Mouse (Mus musculus): ENCODE results near the gene Inafm1. TPM values are rescaled to one million over a fixed set of nuclear protein-coding genes. Genes with fewer than 3 reads are reported as not detected.

Gene Inafm1
- total RNA-seq, 1 experiment, result 2.1 TPM

GRCm38 (mm10) chr7:16265856-16266255, 7.6 kb downstream of the Inafm1 start:
- H3K4me3 ChIP-seq (ENCODE audit: insufficient read depth in 1 of 2, low read depth in 1 of 2, low read length in 2 of 2, poor library complexity in 1 of 2, severe bottlenecking in 1 of 2), result no peak overlapping the region
- TF ChIP-seq CHD2 (IDR thresholded peaks at IDR 0.05; ENCODE audit: low read depth, low read length), result no peak

GRCm38 (mm10) chr7:16263843-16264242, 9.6 kb downstream of the Inafm1 start:
- TF ChIP-seq ZNF384 (IDR thresholded peaks at IDR 0.05; ENCODE audit: low read depth, low read length) (no peak), ZC3H11A (IDR thresholded peaks at IDR 0.05; ENCODE audit: borderline replicate concordance, low read depth, low read length) (no peak), CHD2 (IDR thresholded peaks at IDR 0.05; ENCODE audit: low read depth, low read length) (no peak), MAFK (IDR thresholded peaks at IDR 0.05; ENCODE audit: insufficient read depth, low read depth, low read length) (no peak), HCFC1 (IDR thresholded peaks at IDR 0.05; ENCODE audit: borderline replicate concordance, insufficient read depth, low read length) (no peak)
- in situ Hi-C loops (cut with MboI; ENCODE audit: low sequenced_read_pairs in 2 of 2, unreplicated experiment in 2 of 2), result loop anchor here in 1 of 2 experiments (25.0 kb wide), 1 partner anchor 302 kb away; the partner anchor contains the start of gene Ehd2
- no peak overlapping the region for H3K27ac ChIP-seq (ENCODE audit: insufficient read depth, low read depth, low read length, poor library complexity, severe bottlenecking)
- no peaks in the 10 kb centered on the region for H3K4me1 ChIP-seq (ENCODE audit: control insufficient read depth in 2 of 2, insufficient read depth in 2 of 2, low read length in 2 of 2, poor library complexity in 1 of 2)
- no peaks in the 10 kb centered on the region for H3K9me3 ChIP-seq (ENCODE audit: control insufficient read depth, insufficient read depth, low read depth, low read length)
- no peak overlapping the region for H3K4me3 ChIP-seq (ENCODE audit: insufficient read depth in 1 of 2, low read depth in 1 of 2, low read length in 2 of 2, poor library complexity in 1 of 2, severe bottlenecking in 1 of 2)
- no peak for DNase-seq (ENCODE audit: low read depth, low spot score)
- no peak overlapping the region for H3K9ac ChIP-seq (ENCODE audit: insufficient read depth, low read depth, low read length, poor library complexity, severe bottlenecking)
- H3K36me3 ChIP-seq (ENCODE audit: control insufficient read depth, insufficient read depth, low read length, poor library complexity, severe bottlenecking), result no peaks in the 10 kb centered on the region

More at GRCm38 (mm10) chr7:16265856-16266255, 7.6 kb downstream of the Inafm1 start:
- Histone ChIP-seq H3K9me3 (ENCODE audit: control insufficient read depth, insufficient read depth, low read depth, low read length) (no peaks in the 10 kb centered on the region), H3K36me3 (ENCODE audit: control insufficient read depth, insufficient read depth, low read length, poor library complexity, severe bottlenecking) (no peaks in the 10 kb centered on the region), H3K27ac (ENCODE audit: insufficient read depth, low read depth, low read length, poor library complexity, severe bottlenecking) (no peak overlapping the region), H3K4me1 (ENCODE audit: control insufficient read depth in 2 of 2, insufficient read depth in 2 of 2, low read length in 2 of 2, poor library complexity in 1 of 2) (no peaks in the 10 kb centered on the region), H3K9ac (ENCODE audit: insufficient read depth, low read depth, low read length, poor library complexity, severe bottlenecking) (no peak overlapping the region)
- in situ Hi-C loops (cut with MboI; ENCODE audit: low sequenced_read_pairs in 2 of 2, unreplicated experiment in 2 of 2), result loop anchor here in 1 of 2 experiments (25.0 kb wide), 1 partner anchor 304 kb away; the partner anchor contains the start of gene Ehd2
- DNase-seq (ENCODE audit: low read depth, low spot score), result no peak

GRCm38 (mm10) chr7:16263015-16263787, 10.2 kb downstream of the Inafm1 start:
- Histone ChIP-seq H3K9ac (ENCODE audit: insufficient read depth, low read depth, low read length, poor library complexity, severe bottlenecking) (no peak overlapping the region), H3K9me3 (ENCODE audit: control insufficient read depth, insufficient read depth, low read depth, low read length) (no peaks in the 10 kb centered on the region), H3K36me3 (ENCODE audit: control insufficient read depth, insufficient read depth, low read length, poor library complexity, severe bottlenecking) (no peaks in the 10 kb centered on the region), H3K4me3 (ENCODE audit: insufficient read depth in 1 of 2, low read depth in 1 of 2, low read length in 2 of 2, poor library complexity in 1 of 2, severe bottlenecking in 1 of 2) (no peak overlapping the region), H3K27ac (ENCODE audit: insufficient read depth, low read depth, low read length, poor library complexity, severe bottlenecking) (no peak overlapping the region), H3K4me1 (ENCODE audit: control insufficient read depth in 2 of 2, insufficient read depth in 2 of 2, low read length in 2 of 2, poor library complexity in 1 of 2) (no peaks in the 10 kb centered on the region)
- in situ Hi-C loops (cut with MboI; ENCODE audit: low sequenced_read_pairs in 2 of 2, unreplicated experiment in 2 of 2), result loop anchor here in 1 of 2 experiments (25.0 kb wide), 1 partner anchor 301 kb away; the partner anchor contains the start of gene Ehd2
- TF ChIP-seq CHD2 (IDR thresholded peaks at IDR 0.05; ENCODE audit: low read depth, low read length) (no peak), MAFK (IDR thresholded peaks at IDR 0.05; ENCODE audit: insufficient read depth, low read depth, low read length) (no peak), ZC3H11A (IDR thresholded peaks at IDR 0.05; ENCODE audit: borderline replicate concordance, low read depth, low read length) (peak; percentile 55; the same call in 1 of the 2 replicates)
- peak; percentile 81 for DNase-seq (ENCODE audit: low read depth, low spot score)

- DNase-seq (ENCODE audit: low read depth, low spot score), result no peak
- no peak overlapping the region for H3K27ac ChIP-seq (ENCODE audit: insufficient read depth, low read depth, low read length, poor library complexity, severe bottlenecking)
- no peaks in the 10 kb centered on the region for H3K36me3 ChIP-seq (ENCODE audit: control insufficient read depth, insufficient read depth, low read length, poor library complexity, severe bottlenecking)
- no peaks in the 10 kb centered on the region for H3K4me1 ChIP-seq (ENCODE audit: control insufficient read depth in 2 of 2, insufficient read depth in 2 of 2, low read length in 2 of 2, poor library complexity in 1 of 2)
- no peaks in the 10 kb centered on the region for H3K9me3 ChIP-seq (ENCODE audit: control insufficient read depth, insufficient read depth, low read depth, low read length)
- H3K9ac ChIP-seq (ENCODE audit: insufficient read depth, low read depth, low read length, poor library complexity, severe bottlenecking), result no peak overlapping the region
- in situ Hi-C loops (cut with MboI; ENCODE audit: low sequenced_read_pairs in 2 of 2, unreplicated experiment in 2 of 2), result loop anchor here in 1 of 2 experiments (25.0 kb wide), 1 partner anchor 299 kb away; the partner anchor contains the start of gene Ehd2
- H3K4me3 ChIP-seq (ENCODE audit: insufficient read depth in 1 of 2, low read depth in 1 of 2, low read length in 2 of 2, poor library complexity in 1 of 2, severe bottlenecking in 1 of 2), result no peak overlapping the region
- TF ChIP-seq HCFC1 (IDR thresholded peaks at IDR 0.05; ENCODE audit: borderline replicate concordance, insufficient read depth, low read length), result no peak
- TF ChIP-seq MAFK (IDR thresholded peaks at IDR 0.05; ENCODE audit: insufficient read depth, low read depth, low read length), result no peak
- no peak for TF ChIP-seq CHD2 (IDR thresholded peaks at IDR 0.05; ENCODE audit: low read depth, low read length)
- TF ChIP-seq ZNF384 (IDR thresholded peaks at IDR 0.05; ENCODE audit: low read depth, low read length), result no peak
- TF ChIP-seq ZC3H11A (IDR thresholded peaks at IDR 0.05; ENCODE audit: borderline replicate concordance, low read depth, low read length), result no peak
Measured at GRCm38 (mm10) chr7:16261097-16261496, 12.3 kb downstream of the Inafm1 start.
